Mouse (Mus musculus): Measurements from ENCODE around the gene Ctnnbl1. TPM values are rescaled to one million over a fixed set of nuclear protein-coding genes. Genes with fewer than 3 reads are reported as not detected.

The Ctnnbl1 gene
- polyA plus RNA-seq, 1 experiment from 2014 or later, result 35.7 TPM

DNA sequence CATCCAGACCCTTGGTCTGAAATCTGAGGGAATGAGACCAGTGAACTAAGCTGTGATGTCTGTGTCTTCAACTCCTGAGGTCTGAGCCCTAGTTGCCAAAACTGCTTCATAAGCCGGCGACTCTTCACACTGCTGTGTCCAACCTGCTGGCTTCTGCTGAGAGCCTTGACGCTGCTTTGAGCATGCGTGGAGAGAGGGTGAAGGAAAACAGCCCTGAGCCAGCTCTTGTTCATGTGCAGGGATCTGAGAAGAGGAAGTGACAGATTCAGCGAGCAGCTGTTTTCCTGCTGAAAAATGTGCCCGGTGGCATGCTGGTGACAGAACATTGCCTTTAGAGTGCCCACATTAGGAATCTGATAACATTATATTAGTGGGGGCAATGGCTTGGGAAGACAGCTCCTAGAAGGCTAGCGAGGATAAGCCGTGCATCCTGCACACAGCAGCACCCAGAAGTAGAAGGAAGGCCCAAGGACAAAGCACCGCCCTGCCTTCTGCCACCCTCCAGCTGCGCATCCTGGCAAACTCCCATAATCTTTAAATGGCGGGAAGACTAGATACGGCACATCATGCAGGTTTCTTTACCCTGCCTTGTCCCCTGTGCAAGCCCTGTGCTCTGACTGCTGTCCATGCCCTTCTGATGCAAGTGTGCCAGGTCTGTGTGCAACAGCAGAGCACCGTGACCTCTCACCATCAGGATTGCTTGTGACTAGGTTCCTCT lies 101.2 kb downstream of the Ctnnbl1 start:
- ATAC-seq, result no peak
- Histone ChIP-seq H3K4me3 (no peak overlapping the region), H3K27ac (no peak overlapping the region), H3K36me3 (peaks cover 24% of the 10 kb centered on the region), H3K27me3 (replicated peaks) (no peaks in the 10 kb centered on the region), H3K4me2 (no peak overlapping the region), H3K9me3 (replicated peaks) (no peaks in the 10 kb centered on the region), H3K9ac (no peak overlapping the region), H3K4me1 (no peaks in the 10 kb centered on the region)
- 81% methylated on average over 13 of the region's 13 CpGs for WGBS (ENCODE audit: insufficient replicate concordance)

DNA sequence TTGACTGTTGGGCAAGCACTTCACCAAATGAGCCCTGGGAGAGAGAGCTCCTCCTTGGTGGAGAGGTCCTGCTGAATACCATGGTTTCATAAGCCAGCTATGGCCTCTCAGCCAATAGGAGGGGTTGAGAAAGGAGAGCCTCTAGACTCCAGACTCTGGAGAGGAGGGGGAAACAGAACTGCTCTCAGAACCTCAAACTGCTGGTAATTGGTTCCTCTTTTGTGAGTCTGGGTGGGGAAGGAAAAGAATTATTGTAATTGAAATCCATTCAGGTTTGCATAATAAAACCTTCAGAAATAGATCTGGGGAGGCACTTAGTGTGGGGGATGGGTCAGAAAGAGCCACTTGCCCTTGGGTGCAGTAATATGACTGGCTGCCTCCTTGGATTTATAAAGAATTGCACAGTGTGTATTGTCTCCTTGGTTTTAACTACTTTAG lies 103.5 kb downstream of the Ctnnbl1 start:
- no peaks in the 10 kb centered on the region for H3K4me1 ChIP-seq
- H3K27me3 ChIP-seq (replicated peaks), result no peaks in the 10 kb centered on the region
- peaks cover 24% of the 10 kb centered on the region for H3K36me3 ChIP-seq
- H3K9me3 ChIP-seq (replicated peaks), result no peaks in the 10 kb centered on the region
- H3K9ac ChIP-seq, result no peak overlapping the region
- ATAC-seq, result no peak
- H3K4me3 ChIP-seq, result no peak overlapping the region
- no peak overlapping the region for H3K4me2 ChIP-seq
- no peak overlapping the region for H3K27ac ChIP-seq

DNA sequence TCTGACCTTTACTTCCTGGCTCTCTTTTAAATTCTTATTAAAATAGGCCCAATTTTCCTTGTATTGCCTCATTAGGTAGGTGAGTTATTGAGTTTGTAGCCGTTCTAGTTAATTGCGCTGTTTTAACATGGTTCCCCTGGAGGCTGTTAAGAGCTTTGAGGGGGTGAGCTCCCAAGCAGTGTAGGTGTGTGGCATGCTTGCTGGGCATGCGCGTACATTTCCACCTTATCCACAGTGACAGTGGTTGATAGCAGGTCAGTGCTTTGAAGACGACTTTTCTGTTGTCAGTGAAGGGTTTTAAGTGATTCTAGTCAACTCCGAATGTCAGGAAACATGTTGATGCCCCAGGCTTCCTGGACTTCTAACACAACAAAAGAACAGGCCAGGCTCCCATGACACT lies 103.9 kb downstream of the Ctnnbl1 start:
- H3K4me2 ChIP-seq, result no peak overlapping the region
- H3K27ac ChIP-seq, result no peak overlapping the region
- no peaks in the 10 kb centered on the region for H3K27me3 ChIP-seq (replicated peaks)
- no peak for ATAC-seq
- H3K9me3 ChIP-seq (replicated peaks), result no peaks in the 10 kb centered on the region
- peaks cover 24% of the 10 kb centered on the region for H3K36me3 ChIP-seq
- no peak overlapping the region for H3K9ac ChIP-seq
- 68% methylated on average over 6 of the region's 6 CpGs for WGBS (ENCODE audit: insufficient replicate concordance)
- no peak overlapping the region for H3K4me3 ChIP-seq
- no peaks in the 10 kb centered on the region for H3K4me1 ChIP-seq

DNA sequence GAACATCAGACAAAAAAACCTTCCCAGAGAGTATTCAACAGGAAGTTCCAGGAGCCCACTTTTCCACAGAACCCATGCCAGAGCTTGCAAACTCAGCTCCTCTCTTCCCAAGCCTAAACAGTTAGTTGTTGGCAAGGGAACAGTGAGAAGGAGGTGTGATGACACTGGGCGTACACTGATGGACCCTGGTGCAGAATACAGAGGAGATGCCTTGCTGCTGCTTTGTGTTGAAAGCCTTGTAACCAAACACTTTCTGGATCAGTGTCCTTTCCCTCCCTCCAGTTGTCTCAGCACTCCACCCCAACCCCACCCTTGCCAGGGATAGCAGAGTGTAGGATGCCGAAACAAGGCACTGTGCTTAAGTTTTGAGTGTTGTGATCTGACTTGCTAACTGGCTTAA lies 107.5 kb downstream of the Ctnnbl1 start:
- 68% methylated on average over 2 of the region's 2 CpGs for WGBS (ENCODE audit: insufficient replicate concordance)
- no peaks in the 10 kb centered on the region for H3K27me3 ChIP-seq (replicated peaks)
- no peaks in the 10 kb centered on the region for H3K36me3 ChIP-seq
- no peak overlapping the region for H3K4me3 ChIP-seq
- H3K4me2 ChIP-seq, result no peak overlapping the region
- no peak overlapping the region for H3K9ac ChIP-seq
- ATAC-seq, result no peak
- no peaks in the 10 kb centered on the region for H3K9me3 ChIP-seq (replicated peaks)
- no peak overlapping the region for H3K27ac ChIP-seq
- H3K4me1 ChIP-seq, result no peaks in the 10 kb centered on the region; the same call in 1 of the 2 replicates

DNA sequence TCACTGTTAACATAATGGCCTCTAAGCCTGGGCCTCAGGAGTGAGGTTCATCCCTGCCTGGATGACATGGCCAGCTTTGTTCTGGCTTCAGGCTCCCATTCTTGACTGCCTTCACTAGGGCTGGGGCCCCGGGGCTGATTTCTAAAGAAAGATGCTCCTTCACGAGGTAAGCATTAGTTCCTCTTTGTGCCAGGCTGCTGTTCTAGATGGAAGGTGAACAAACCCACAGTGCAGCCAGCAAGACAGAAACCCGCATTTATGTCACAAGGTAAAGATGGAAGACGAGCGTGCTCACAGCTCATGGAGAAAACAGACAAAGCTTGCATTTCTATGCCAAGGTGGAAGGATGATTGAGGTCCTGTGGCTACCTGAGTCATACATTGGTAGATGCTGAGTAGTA lies 108.6 kb downstream of the Ctnnbl1 start:
- no peak overlapping the region for H3K4me2 ChIP-seq
- peaks cover 6% of the 10 kb centered on the region for H3K4me1 ChIP-seq
- H3K4me3 ChIP-seq, result no peak overlapping the region
- no peak for ATAC-seq
- H3K36me3 ChIP-seq, result no peaks in the 10 kb centered on the region
- 61% methylated on average over 5 of the region's 5 CpGs for WGBS (ENCODE audit: insufficient replicate concordance)
- H3K27ac ChIP-seq, result no peak overlapping the region
- no peaks in the 10 kb centered on the region for H3K27me3 ChIP-seq (replicated peaks)
- H3K9me3 ChIP-seq (replicated peaks), result no peaks in the 10 kb centered on the region
- H3K9ac ChIP-seq, result no peak overlapping the region

DNA sequence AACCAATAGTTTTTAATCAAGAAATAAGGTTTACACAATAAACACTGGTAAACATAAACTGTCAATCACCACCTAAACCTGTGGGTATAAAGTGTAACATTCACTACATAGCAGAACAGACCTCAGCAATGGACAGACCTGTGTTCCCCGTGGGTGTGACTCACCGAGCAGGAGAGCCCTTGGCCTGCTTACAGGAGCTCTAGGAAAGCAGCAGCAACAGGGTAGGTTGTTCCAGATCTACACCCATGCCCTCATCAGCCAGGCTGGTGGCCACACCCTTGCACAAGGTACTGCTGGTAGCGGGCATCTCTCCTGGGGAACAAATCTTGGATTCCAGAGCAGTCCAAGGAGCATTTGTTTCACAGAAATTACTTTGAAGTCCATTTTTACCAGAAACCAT lies 115.9 kb downstream of the Ctnnbl1 start:
- H3K4me2 ChIP-seq, result no peak overlapping the region
- peaks cover 9% of the 10 kb centered on the region for H3K4me1 ChIP-seq
- no peak for ATAC-seq
- H3K27ac ChIP-seq, result no peak overlapping the region
- no peak overlapping the region for H3K9ac ChIP-seq
- no peaks in the 10 kb centered on the region for H3K9me3 ChIP-seq (replicated peaks)
- 70% methylated on average over 3 of the region's 3 CpGs for WGBS (ENCODE audit: insufficient replicate concordance)
- H3K36me3 ChIP-seq, result no peaks in the 10 kb centered on the region
- H3K4me3 ChIP-seq, result no peak overlapping the region
- no peaks in the 10 kb centered on the region for H3K27me3 ChIP-seq (replicated peaks)

DNA sequence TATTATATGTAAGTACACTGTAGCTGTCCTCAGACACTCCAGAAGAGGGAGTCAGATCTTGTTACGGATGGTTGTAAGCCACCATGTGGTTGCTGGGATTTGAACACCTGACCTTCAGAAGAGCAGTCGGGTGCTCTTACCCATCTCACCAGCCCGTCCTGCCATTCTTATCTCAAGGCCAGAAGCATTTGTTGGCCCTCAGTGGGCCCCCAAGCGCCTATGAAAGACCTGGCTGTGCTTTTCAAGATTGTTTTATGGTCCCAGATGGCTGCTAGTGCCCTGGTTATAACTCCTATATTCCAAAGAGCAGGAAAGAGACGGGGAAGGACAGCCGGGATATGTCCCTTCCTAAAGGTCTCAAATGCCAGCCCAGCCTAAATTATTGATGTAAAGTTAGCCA lies 118.6 kb downstream of the Ctnnbl1 start:
- H3K4me3 ChIP-seq, result no peak overlapping the region
- H3K9me3 ChIP-seq (replicated peaks), result no peaks in the 10 kb centered on the region
- 69% methylated on average over 6 of the region's 6 CpGs for WGBS (ENCODE audit: insufficient replicate concordance)
- H3K4me1 ChIP-seq, result peaks cover 11% of the 10 kb centered on the region
- H3K9ac ChIP-seq, result no peak overlapping the region
- no peaks in the 10 kb centered on the region for H3K27me3 ChIP-seq (replicated peaks)
- no peak overlapping the region for H3K4me2 ChIP-seq
- H3K36me3 ChIP-seq, result no peaks in the 10 kb centered on the region
- no peak for ATAC-seq
- no peak overlapping the region for H3K27ac ChIP-seq

DNA sequence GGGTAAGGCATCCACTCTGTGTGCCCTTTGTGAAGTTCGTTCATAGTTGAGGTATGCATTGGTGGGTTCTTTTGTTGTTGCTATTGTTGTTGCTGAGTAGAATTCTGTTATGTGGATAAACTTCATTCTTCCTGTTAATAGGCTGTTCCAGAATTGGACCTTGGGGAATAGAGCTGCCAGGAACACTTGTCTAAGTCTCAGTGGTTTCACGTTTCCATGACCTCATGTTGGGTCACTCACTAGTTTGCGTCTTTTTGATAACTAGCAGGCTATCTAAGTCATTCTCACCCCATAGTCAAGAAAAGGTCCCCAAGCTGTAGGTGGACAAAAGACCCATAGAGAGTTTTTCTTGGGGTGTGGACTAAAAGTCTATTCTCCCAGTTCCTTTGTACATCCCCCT lies 120.3 kb downstream of the Ctnnbl1 start:
- Histone ChIP-seq H3K27ac (no peak overlapping the region), H3K9ac (no peak overlapping the region), H3K4me1 (peaks cover 21% of the 10 kb centered on the region), H3K4me3 (no peak overlapping the region), H3K4me2 (no peak overlapping the region), H3K9me3 (replicated peaks) (no peaks in the 10 kb centered on the region), H3K27me3 (replicated peaks) (no peaks in the 10 kb centered on the region), H3K36me3 (no peaks in the 10 kb centered on the region)
- ATAC-seq, result no peak
- WGBS (ENCODE audit: insufficient replicate concordance), result 68% methylated on average over 3 of the region's 3 CpGs

DNA sequence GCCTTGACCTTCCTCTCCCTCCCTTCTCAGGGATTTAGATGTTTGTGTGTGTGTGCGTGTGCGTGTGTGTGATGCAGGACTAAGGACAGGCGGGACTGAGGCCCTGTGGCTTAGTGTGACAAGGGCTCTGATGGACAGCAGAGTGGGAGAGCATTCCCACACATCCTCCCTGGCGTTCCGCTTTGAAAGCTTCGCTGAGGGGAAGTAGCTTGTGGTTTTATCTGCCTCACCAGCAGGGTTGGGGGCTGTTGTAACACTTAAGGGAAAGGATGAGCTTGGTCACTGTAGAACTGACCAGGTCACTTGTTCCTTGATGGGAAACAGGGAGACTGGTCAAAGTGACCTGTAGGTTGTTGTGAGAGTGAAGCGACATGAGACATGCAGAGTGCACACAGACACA lies 121.1 kb downstream of the Ctnnbl1 start:
- WGBS (ENCODE audit: insufficient replicate concordance), result 24% methylated on average over 7 of the region's 7 CpGs
- Histone ChIP-seq H3K36me3 (no peaks in the 10 kb centered on the region), H3K4me2 (no peak overlapping the region), H3K4me3 (no peak overlapping the region), H3K4me1 (peaks cover 21% of the 10 kb centered on the region), H3K27ac (no peak overlapping the region), H3K9me3 (replicated peaks) (no peaks in the 10 kb centered on the region), H3K27me3 (replicated peaks) (no peaks in the 10 kb centered on the region), H3K9ac (no peak overlapping the region)
- no peak for ATAC-seq

DNA sequence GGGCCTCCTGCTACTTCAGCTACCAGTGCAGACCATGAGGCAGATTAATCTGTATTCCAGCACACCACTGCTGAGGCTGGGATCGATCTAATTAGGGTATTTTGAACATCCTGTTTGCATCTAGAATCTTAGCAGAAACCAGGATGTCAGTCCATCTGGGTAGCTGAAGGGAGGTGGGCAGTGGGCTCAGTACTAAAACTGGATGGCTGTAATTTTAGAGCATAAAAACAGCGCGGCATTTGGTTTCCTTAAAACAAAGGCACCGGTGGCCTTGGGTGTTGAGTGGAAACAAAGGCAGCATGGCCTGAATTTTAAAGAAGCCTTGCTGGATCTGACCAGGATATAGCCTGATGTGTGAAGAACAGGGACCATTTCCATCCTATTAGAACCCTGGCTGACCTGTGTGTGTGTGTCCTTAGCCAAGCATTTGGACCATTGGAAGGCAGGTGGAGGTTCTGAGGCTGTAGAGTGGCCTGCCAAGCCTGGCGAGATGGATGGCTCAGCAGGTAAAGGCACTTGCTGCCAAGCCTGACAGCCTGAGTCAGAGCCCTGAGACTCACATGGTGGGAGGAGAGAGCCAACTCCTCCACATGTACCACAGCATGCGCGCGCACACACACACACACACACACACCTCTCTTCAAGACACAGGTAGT lies 122.0 kb downstream of the Ctnnbl1 start:
- Histone ChIP-seq H3K4me3 (no peak overlapping the region), H3K36me3 (no peaks in the 10 kb centered on the region), H3K4me2 (no peak overlapping the region), H3K9me3 (replicated peaks) (no peaks in the 10 kb centered on the region), H3K27me3 (replicated peaks) (no peaks in the 10 kb centered on the region), H3K4me1 (peaks cover 21% of the 10 kb centered on the region), H3K9ac (no peak overlapping the region), H3K27ac (no peak overlapping the region)
- ATAC-seq, result no peak
- WGBS (ENCODE audit: insufficient replicate concordance), result 79% methylated on average over 8 of the region's 8 CpGs

DNA sequence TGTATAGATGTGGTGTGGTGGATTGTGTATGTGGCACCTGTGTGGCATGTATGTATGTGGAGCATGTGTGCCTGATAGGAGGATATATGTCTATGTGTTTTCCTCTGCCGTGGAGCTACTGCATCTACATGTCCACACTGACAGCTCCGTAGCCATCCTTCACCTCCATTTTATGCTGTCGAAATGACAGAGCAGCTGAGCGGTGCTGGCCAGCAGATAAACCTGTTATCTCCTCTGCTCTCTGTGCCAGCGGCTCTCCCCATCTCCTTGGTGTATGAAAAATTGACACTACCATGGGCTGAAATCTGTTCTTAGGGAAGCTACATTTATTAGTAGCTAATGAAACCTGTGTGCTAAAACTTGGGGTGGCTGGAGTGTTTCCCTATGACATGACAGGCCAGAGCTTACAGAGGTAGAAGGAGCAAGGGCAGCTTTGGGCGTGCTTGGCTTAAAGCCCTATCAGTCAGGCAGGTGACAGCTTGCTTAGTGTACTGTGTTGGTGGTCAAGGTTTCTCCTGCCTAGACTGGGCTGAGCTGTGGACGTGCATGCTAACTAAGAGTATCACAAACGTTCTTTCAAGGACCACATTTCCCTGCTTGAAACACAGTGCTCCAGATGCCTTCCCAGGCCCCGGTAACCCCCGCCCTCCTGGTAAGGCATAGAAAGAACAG lies 124.2 kb downstream of the Ctnnbl1 start:
- WGBS (ENCODE audit: insufficient replicate concordance), result 43% methylated on average over 10 of the region's 10 CpGs
- H3K9me3 ChIP-seq (replicated peaks), result no peaks in the 10 kb centered on the region
- no peaks in the 10 kb centered on the region for H3K36me3 ChIP-seq
- peaks cover 21% of the 10 kb centered on the region for H3K4me1 ChIP-seq
- H3K9ac ChIP-seq, result no peak overlapping the region
- H3K27ac ChIP-seq, result no peak overlapping the region
- H3K4me2 ChIP-seq, result no peak overlapping the region
- peak; percentile 70 for ATAC-seq
- H3K27me3 ChIP-seq (replicated peaks), result no peaks in the 10 kb centered on the region
- no peak overlapping the region for H3K4me3 ChIP-seq

DNA sequence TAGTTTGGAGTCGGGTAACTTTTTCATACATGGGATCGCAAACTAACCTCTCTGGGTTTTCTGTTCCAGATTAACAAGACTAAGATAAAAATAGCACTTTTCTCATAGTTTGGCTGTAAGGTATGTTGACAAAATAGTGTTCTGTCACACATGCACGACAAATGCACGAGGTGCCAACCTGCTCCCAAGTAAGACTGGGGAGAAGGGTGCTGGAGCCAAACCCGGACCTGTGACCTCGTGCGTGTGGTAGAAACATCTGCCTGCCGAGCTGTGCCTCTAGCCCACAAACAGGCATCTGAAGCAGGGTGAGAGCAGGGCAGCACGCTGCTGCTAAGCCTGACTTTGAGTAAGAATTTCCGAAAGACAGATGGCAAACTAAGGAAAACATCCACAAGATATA lies 125.1 kb downstream of the Ctnnbl1 start:
- Histone ChIP-seq H3K36me3 (no peaks in the 10 kb centered on the region), H3K9me3 (replicated peaks) (no peaks in the 10 kb centered on the region), H3K4me3 (no peak overlapping the region), H3K9ac (no peak overlapping the region), H3K4me2 (no peak overlapping the region), H3K27ac (no peak overlapping the region), H3K4me1 (peaks cover 21% of the 10 kb centered on the region), H3K27me3 (replicated peaks) (no peaks in the 10 kb centered on the region)
- 77% methylated on average over 10 of the region's 10 CpGs for WGBS (ENCODE audit: insufficient replicate concordance)
- ATAC-seq, result no peak

Measured in liver, embryonic 12.5 days (tissue).